Comparison of ENCODE assay signal across 8 mouse cellular contexts in the genomic region with DNA sequence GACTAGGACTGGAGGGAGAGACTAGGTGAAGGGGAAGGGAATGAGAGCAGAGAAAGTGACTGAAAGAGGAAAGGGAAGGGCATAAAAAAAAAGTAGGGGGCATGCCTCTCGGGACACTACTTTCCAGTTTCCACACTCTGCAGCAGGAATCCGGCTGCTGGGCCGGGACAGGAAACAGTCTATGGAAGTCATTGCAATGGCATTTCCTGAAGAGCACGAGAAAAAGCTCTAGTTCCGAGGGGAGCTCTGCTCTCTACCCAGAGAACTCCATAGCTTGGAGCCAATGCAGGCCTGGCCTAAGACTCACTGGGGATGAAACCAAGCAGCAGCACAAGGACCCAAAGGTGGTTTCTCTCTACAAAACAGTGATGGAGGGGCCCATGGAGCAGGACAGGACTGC. TPM values are rescaled to one million over a fixed set of nuclear protein-coding genes. Genes with fewer than 3 reads are reported as not detected.
DNase-seq lines count a peak whose midpoint lies in the region; ATAC-seq and TF ChIP-seq lines count a peak whose summit lies in the region.

No protein-coding gene starts in this region.

- no peak for TF ChIP-seq CTCF in small intestine, adult 2 months (IDR thresholded peaks at IDR 0.05; ENCODE audit: extremely low read depth, insufficient read length, insufficient replicate concordance, low read depth, low read length)

- no peaks in the 10 kb centered on the region for H3K27me3 ChIP-seq in liver, embryonic 12.5 days (replicated peaks)
- H3K27me3 ChIP-seq in liver, embryonic 11.5 days (replicated peaks; ENCODE audit: control insufficient read depth, insufficient read depth, low read length): no peaks in the 10 kb centered on the region
- H3K27me3 ChIP-seq in forebrain, embryonic 16.5 days (replicated peaks; ENCODE audit: control insufficient read depth, insufficient read depth, low read length): no peaks in the 10 kb centered on the region
- no peaks in the 10 kb centered on the region for H3K27me3 ChIP-seq in hindbrain, embryonic 15.5 days
- H3K27me3 ChIP-seq in liver, embryonic 15.5 days: no peaks in the 10 kb centered on the region
- H3K27me3 ChIP-seq in small intestine, adult 2 months (ENCODE audit: control insufficient read depth, insufficient read depth, low read length): no peaks in the 10 kb centered on the region

- no peak for ATAC-seq in liver, embryonic 12.5 days
- no peak for ATAC-seq in liver, embryonic 11.5 days (replicated peaks; ENCODE audit: low FRiP score)
- no peak for ATAC-seq in forebrain, embryonic 16.5 days
- ATAC-seq in hindbrain, embryonic 15.5 days (ENCODE audit: low FRiP score, low read depth): no peak
- ATAC-seq in liver, embryonic 15.5 days (ENCODE audit: insufficient read depth): no peak
- ATAC-seq in frontal cortex, adult (ENCODE audit: low TSS enrichment): no peak

- H3K4me1 ChIP-seq in liver, embryonic 12.5 days: peaks cover 99% of the 10 kb centered on the region
- H3K4me1 ChIP-seq in liver, embryonic 11.5 days (replicated peaks; ENCODE audit: control insufficient read depth, insufficient read depth, low read length): peaks cover 58% of the 10 kb centered on the region
- H3K4me1 ChIP-seq in forebrain, embryonic 16.5 days (replicated peaks; ENCODE audit: control insufficient read depth, insufficient read depth, low read length): peaks cover 49% of the 10 kb centered on the region
- H3K4me1 ChIP-seq in hindbrain, embryonic 15.5 days (replicated peaks): peaks cover 76% of the 10 kb centered on the region
- peaks cover 95% of the 10 kb centered on the region for H3K4me1 ChIP-seq in liver, embryonic 15.5 days (replicated peaks)
- peaks cover 56% of the 10 kb centered on the region for H3K4me1 ChIP-seq in small intestine, adult 2 months (ENCODE audit: control insufficient read depth, insufficient read depth, insufficient read length, low read length)

- H3K4me2 ChIP-seq in liver, embryonic 12.5 days: peak overlapping the region; percentile 12; the same call in 1 of the 2 replicates
- H3K4me2 ChIP-seq in liver, embryonic 11.5 days: no peak overlapping the region; the same call in 1 of the 2 replicates
- H3K4me2 ChIP-seq in forebrain, embryonic 16.5 days (ENCODE audit: low read length): no peak overlapping the region
- H3K4me2 ChIP-seq in hindbrain, embryonic 15.5 days: no peak overlapping the region; the same call in 1 of the 2 replicates
- H3K4me2 ChIP-seq in liver, embryonic 15.5 days: peak overlapping the region; percentile 1; the same call in 1 of the 2 replicates

- H3K9me3 ChIP-seq in liver, embryonic 12.5 days (replicated peaks): no peaks in the 10 kb centered on the region
- no peaks in the 10 kb centered on the region for H3K9me3 ChIP-seq in liver, embryonic 11.5 days (ENCODE audit: control insufficient read depth, low read length)
- H3K9me3 ChIP-seq in forebrain, embryonic 16.5 days (ENCODE audit: control insufficient read depth, low read length): no peaks in the 10 kb centered on the region
- H3K9me3 ChIP-seq in hindbrain, embryonic 15.5 days: no peaks in the 10 kb centered on the region
- H3K9me3 ChIP-seq in liver, embryonic 15.5 days (replicated peaks): no peaks in the 10 kb centered on the region

- no peak for DNase-seq in liver, embryonic 11.5 days (ENCODE audit: low spot score)
- no peak for DNase-seq in cerebellum, adult 11 months

- H3K27ac ChIP-seq in liver, embryonic 12.5 days: peak overlapping the region; percentile 100
- no peak overlapping the region for H3K27ac ChIP-seq in liver, embryonic 11.5 days (ENCODE audit: low read depth, low read length)
- peak overlapping the region; percentile 24; the same call in 1 of the 2 replicates for H3K27ac ChIP-seq in forebrain, embryonic 16.5 days (ENCODE audit: low read length)
- H3K27ac ChIP-seq in hindbrain, embryonic 15.5 days (replicated peaks): peak overlapping the region; percentile 47
- peak overlapping the region; percentile 99 for H3K27ac ChIP-seq in liver, embryonic 15.5 days (replicated peaks)
- peak overlapping the region; percentile 75 for H3K27ac ChIP-seq in small intestine, adult 2 months (ENCODE audit: insufficient read depth, low read depth, low read length)

- WGBS in liver, embryonic 12.5 days (ENCODE audit: insufficient replicate concordance): 55% methylated on average over 5 of the region's 5 CpGs
- 56% methylated on average over 5 of the region's 5 CpGs for WGBS in liver, embryonic 11.5 days
- WGBS in forebrain, embryonic 16.5 days: 81% methylated on average over 5 of the region's 5 CpGs
- 51% methylated on average over 5 of the region's 5 CpGs for WGBS in hindbrain, embryonic 15.5 days
- 58% methylated on average over 5 of the region's 5 CpGs for WGBS in liver, embryonic 15.5 days (ENCODE audit: insufficient replicate concordance)
- WGBS in small intestine, adult 2 months: 57% methylated on average over 5 of the region's 5 CpGs

- H3K36me3 ChIP-seq in liver, embryonic 12.5 days: peaks cover 74% of the 10 kb centered on the region
- peaks cover 4% of the 10 kb centered on the region; the same call in 1 of the 2 replicates for H3K36me3 ChIP-seq in liver, embryonic 11.5 days (ENCODE audit: control insufficient read depth, insufficient read depth, low read length)
- H3K36me3 ChIP-seq in forebrain, embryonic 16.5 days (ENCODE audit: control insufficient read depth, insufficient read depth): 0 out of 2 replicates have a peak, but pooled peaks cover 2% of the 10 kb centered on the region
- H3K36me3 ChIP-seq in hindbrain, embryonic 15.5 days: peaks cover 4% of the 10 kb centered on the region; the same call in 1 of the 2 replicates
- peaks cover 78% of the 10 kb centered on the region for H3K36me3 ChIP-seq in liver, embryonic 15.5 days (replicated peaks)
- peaks cover 12% of the 10 kb centered on the region; the same call in 1 of the 2 replicates for H3K36me3 ChIP-seq in small intestine, adult 2 months (ENCODE audit: control insufficient read depth, insufficient read depth, low read length)

- 0 out of 2 replicates have a peak overlapping the region, but pooled peaks have one; percentile 14 for H3K9ac ChIP-seq in liver, embryonic 12.5 days
- no peak overlapping the region for H3K9ac ChIP-seq in liver, embryonic 11.5 days (ENCODE audit: low read depth, low read length)
- no peak overlapping the region for H3K9ac ChIP-seq in forebrain, embryonic 16.5 days (replicated peaks; ENCODE audit: low read depth, low read length)
- no peak overlapping the region for H3K9ac ChIP-seq in hindbrain, embryonic 15.5 days
- no peak overlapping the region for H3K9ac ChIP-seq in liver, embryonic 15.5 days

- TF ChIP-seq POLR2A in small intestine, adult 2 months (IDR thresholded peaks at IDR 0.05; ENCODE audit: low read depth, low read length): no peak

- no peak overlapping the region for H3K4me3 ChIP-seq in liver, embryonic 12.5 days
- H3K4me3 ChIP-seq in liver, embryonic 11.5 days (ENCODE audit: low read depth, low read length): no peak overlapping the region
- no peak overlapping the region for H3K4me3 ChIP-seq in forebrain, embryonic 16.5 days (replicated peaks; ENCODE audit: low read length)
- no peak overlapping the region for H3K4me3 ChIP-seq in hindbrain, embryonic 15.5 days
- H3K4me3 ChIP-seq in liver, embryonic 15.5 days (replicated peaks): no peak overlapping the region
- H3K4me3 ChIP-seq in small intestine, adult 2 months (ENCODE audit: low read depth, low read length): no peak overlapping the region

RNA-seq across cellular contexts. Expression of a gene that starts 10.5 kb away (rescaled TPM):
- 127 and 137 TPM in 2 replicates for polyA plus RNA-seq in liver, embryonic 12.5 days (2016; fragmentation: Nextera tagmentation; extraction: Ambion mirVana)
- 61.7 and 69.3 TPM in 2 replicates for polyA plus RNA-seq in liver, embryonic 11.5 days (2014; fragmentation: Nextera tagmentation; extraction: Ambion mirVana)
- 176 and 188 TPM in 2 replicates for polyA plus RNA-seq in forebrain, embryonic 16.5 days (2015; fragmentation: Nextera tagmentation; extraction: Ambion mirVana)
- 145 and 155 TPM in 2 replicates for polyA plus RNA-seq in hindbrain, embryonic 15.5 days (2015; fragmentation: Nextera tagmentation; extraction: Ambion mirVana)
- polyA plus RNA-seq in liver, embryonic 15.5 days (2015; fragmentation: Nextera tagmentation; extraction: Ambion mirVana): 209 and 237 TPM in 2 replicates
- polyA plus RNA-seq in small intestine, adult 2 months (2012; rRNA removed): 20.7 and 53.8 TPM in 2 replicates

RNA-seq across cellular contexts. Expression of a gene that starts 26.7 kb away (rescaled TPM):
- 88.0 and 89.9 TPM in 2 replicates for polyA plus RNA-seq in liver, embryonic 12.5 days (2016; fragmentation: Nextera tagmentation; extraction: Ambion mirVana)
- polyA plus RNA-seq in liver, embryonic 11.5 days (2014; fragmentation: Nextera tagmentation; extraction: Ambion mirVana): 107 and 118 TPM in 2 replicates
- 40.0 and 49.6 TPM in 2 replicates for polyA plus RNA-seq in forebrain, embryonic 16.5 days (2015; fragmentation: Nextera tagmentation; extraction: Ambion mirVana)
- polyA plus RNA-seq in hindbrain, embryonic 15.5 days (2015; fragmentation: Nextera tagmentation; extraction: Ambion mirVana): 17.4 and 22.3 TPM in 2 replicates
- polyA plus RNA-seq in liver, embryonic 15.5 days (2015; fragmentation: Nextera tagmentation; extraction: Ambion mirVana): 52.8 and 59.4 TPM in 2 replicates
- 0.52 and 1.3 TPM in 2 replicates for polyA plus RNA-seq in small intestine, adult 2 months (2012; rRNA removed)

Comparison
In these comparisons a context has a peak if more than half of its experiments do, and no peak if none do; other contexts are left out.
1. H3K4me2 ChIP-seq: peak in liver, embryonic 12.5 days (single experiment) and liver, embryonic 15.5 days (single experiment); none in liver, embryonic 11.5 days (single experiment), forebrain, embryonic 16.5 days (single experiment) and hindbrain, embryonic 15.5 days (single experiment).